Mouse (Mus musculus) lung, embryonic 14.5 days (tissue): ENCODE measurements around the gene Mms22l. TPM values are rescaled to one million over a fixed set of nuclear protein-coding genes. Genes with fewer than 3 reads are reported as not detected.

ENCODE experiments used
- ATAC-seq: fragments of 200-750 bp; cut with Nextera tagmentation; 2 replicates; pipeline ENCODE4 v1.8.0; 2017; ENCODE audit warnings: mild to moderate bottlenecking, moderate TSS enrichment, moderate library complexity; ENCODE audit not compliant: insufficient read depth
- DNase-seq: peaks from one replicate; pipeline ENCODE4 v3.0.0-alpha.2; 2015
- H3K27ac ChIP-seq: fragments of 300-500 bp; sonication (generic); 2 replicates; pipeline ENCODE4 v1.5.1; 2014; ENCODE audit warnings: low read depth, mild to moderate bottlenecking, moderate library complexity
- H3K27me3 ChIP-seq: fragments of 300-500 bp; sonication (generic); 2 replicates; pipeline ENCODE4 v1.6.1; 2014; ENCODE audit warnings: low read length, control low read depth; ENCODE audit not compliant: insufficient read depth
- H3K36me3 ChIP-seq: fragments of 300-500 bp; sonication (generic); 2 replicates; pipeline ENCODE4 v1.6.1; 2014; ENCODE audit warnings: control low read depth; ENCODE audit not compliant: insufficient read depth
- H3K4me1 ChIP-seq: fragments of 300-500 bp; sonication (generic); 2 replicates; pipeline ENCODE4 v1.6.1; 2014; ENCODE audit warnings: antibody characterized with exemption, control low read depth; ENCODE audit not compliant: insufficient read depth
- H3K4me2 ChIP-seq: fragments of 300-500 bp; sonication (generic); 2 replicates; pipeline ENCODE4 v1.6.1; 2014; ENCODE audit warnings: mild to moderate bottlenecking
- H3K4me3 ChIP-seq: fragments of 300-500 bp; sonication (generic); 2 replicates; pipeline ENCODE4 v1.5.1; 2014; ENCODE audit warnings: low read depth, low read length
- H3K9ac ChIP-seq: fragments of 300-500 bp; sonication (generic); 2 replicates; pipeline ENCODE4 v1.6.1; 2014
- H3K9me3 ChIP-seq: fragments of 300-500 bp; sonication (generic); 2 replicates; pipeline ENCODE4 v1.6.1; 2016; ENCODE audit warnings: low read depth, low read length, control low read depth
- CTCF ChIP-seq: IDR thresholded peaks from 2 replicates; pipeline ENCODE4 v1.5.1; 2016; ENCODE audit warnings: antibody characterized with exemption, low read depth
- WGBS: fragments of 180-500 bp; shearing (Covaris S2); extraction: QIAGEN DNeasy Blood & Tissue Kit; methylation state at CpG from one replicate; pipeline ENCODE4 v1.1.7; 2014; 5-methylcytosine and 5-hydroxymethylcytosine counted together
- polyA plus RNA-seq: library from polyadenylated mRNA; unstranded; fragments of >200 nt; fragmentation: Nextera tagmentation; extraction: Ambion mirVana; gene quantifications from 2 replicates; pipeline ENCODE4 v1.2.1, GENCODE M21; 2014

The Mms22l gene
- polyA plus RNA-seq, 1 experiment from 2014 or later: 42.5 TPM

DNA sequence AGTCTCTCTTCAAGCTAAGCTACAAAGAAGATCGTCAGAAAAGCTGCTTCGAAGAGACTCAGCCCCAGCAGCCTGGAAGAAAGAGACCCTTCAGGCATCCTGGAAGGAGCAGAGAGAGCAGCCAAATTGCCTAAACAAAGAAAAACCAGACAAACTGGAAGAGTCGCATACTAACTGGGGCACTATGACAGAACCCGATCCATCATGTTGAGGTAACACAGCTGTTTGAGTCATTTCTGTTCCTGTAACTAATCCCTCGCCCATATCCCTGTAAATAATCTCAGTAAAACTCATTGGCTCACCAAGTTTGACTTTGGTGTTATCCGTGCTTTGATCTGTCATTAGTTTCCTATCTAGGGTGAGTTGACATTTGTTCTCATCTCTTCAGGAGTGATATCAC lies 123.8 kb downstream of the Mms22l start:
- DNase-seq (peak; percentile 84), ATAC-seq (peak; percentile 90)
- H3K27me3 ChIP-seq: no peaks in the 10 kb centered on the region
- H3K27ac ChIP-seq: peak overlapping the region; percentile 88
- no peaks in the 10 kb centered on the region for H3K9me3 ChIP-seq
- H3K36me3 ChIP-seq: 0 out of 2 replicates have a peak, but pooled peaks cover 3% of the 10 kb centered on the region
- H3K4me2 ChIP-seq: no peak overlapping the region
- 19% methylated on average over 6 of the region's 6 CpGs for WGBS
- no peak for TF ChIP-seq CTCF
- peaks cover 3% of the 10 kb centered on the region; the same call in 1 of the 2 replicates for H3K4me1 ChIP-seq
- H3K9ac ChIP-seq: no peak overlapping the region
- H3K4me3 ChIP-seq: no peak overlapping the region

DNA sequence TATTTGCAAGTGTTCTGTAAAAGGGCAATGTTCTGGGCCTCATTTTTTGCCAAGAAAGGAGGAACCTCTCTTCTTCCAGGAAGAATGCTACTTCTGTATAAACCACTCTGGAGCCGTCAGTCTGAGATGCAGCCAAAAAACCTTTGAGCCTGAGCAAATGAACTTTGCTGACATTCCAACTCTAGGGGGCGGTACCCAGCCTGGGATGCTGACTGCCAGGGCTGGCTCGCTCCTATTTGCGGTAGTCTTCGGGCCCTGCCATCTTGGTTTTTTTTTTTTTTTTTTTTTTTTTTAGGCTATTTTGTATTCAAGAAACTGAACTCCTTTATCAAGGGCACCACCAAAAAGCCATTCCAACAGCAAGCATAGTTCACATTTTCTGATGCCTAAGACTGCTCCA lies 124.2 kb downstream of the Mms22l start:
- Histone ChIP-seq H3K27ac (peak overlapping the region; percentile 88), H3K4me2 (no peak overlapping the region), H3K9ac (no peak overlapping the region), H3K4me3 (no peak overlapping the region), H3K4me1 (peaks cover 3% of the 10 kb centered on the region; the same call in 1 of the 2 replicates), H3K27me3 (no peaks in the 10 kb centered on the region), H3K9me3 (no peaks in the 10 kb centered on the region), H3K36me3 (0 out of 2 replicates have a peak, but pooled peaks cover 3% of the 10 kb centered on the region)
- WGBS: 63% methylated on average over 5 of the region's 5 CpGs
- DNase-seq: peak; percentile 78
- peak; percentile 52; the same call in 1 of the 2 replicates for ATAC-seq
- TF ChIP-seq CTCF: no peak; the same call in 1 of the 2 replicates

DNA sequence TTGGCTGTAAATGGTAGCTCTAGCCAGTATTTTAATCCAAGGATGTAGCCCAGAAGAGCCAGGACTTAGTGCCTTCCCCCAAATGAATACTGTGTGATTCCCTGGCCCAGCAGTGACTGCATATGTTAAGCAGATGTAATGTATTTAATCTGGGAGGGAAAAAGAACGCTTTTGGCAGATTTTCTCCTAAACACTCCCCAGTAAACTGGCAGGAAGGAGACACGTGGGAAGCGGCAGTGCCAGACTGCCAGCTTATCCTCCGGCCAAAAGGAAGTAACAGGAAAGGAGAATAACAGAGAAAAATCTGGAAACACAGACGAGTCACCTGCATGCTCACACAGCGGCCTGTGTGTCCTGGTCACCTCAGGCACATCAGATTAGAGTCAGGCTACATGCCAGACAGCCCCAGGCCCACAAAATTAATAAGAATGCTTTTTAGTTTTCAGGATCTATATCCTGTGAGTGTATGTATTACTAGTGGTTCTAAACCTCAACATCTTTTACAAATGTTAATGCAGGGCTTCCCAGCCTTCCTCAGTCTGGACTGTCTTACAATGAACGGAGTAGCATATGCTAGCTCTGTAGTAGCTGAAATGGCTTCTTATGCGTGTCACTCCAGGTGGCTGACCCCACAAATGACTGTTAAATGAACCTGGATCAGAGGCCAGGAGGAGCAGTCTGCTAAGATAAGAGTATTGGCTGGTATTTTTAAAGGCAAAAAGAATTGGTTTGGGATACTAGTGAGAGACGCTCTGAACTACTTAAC lies 125.4 kb downstream of the Mms22l start:
- Histone ChIP-seq H3K4me3 (no peak overlapping the region), H3K36me3 (0 out of 2 replicates have a peak, but pooled peaks cover 3% of the 10 kb centered on the region), H3K9me3 (no peaks in the 10 kb centered on the region), H3K27me3 (no peaks in the 10 kb centered on the region), H3K4me2 (no peak overlapping the region), H3K27ac (no peak overlapping the region), H3K4me1 (peaks cover 3% of the 10 kb centered on the region; the same call in 1 of the 2 replicates), H3K9ac (no peak overlapping the region)
- no peak for TF ChIP-seq CTCF
- 69% methylated on average over 9 of the region's 9 CpGs for WGBS
- ATAC-seq (no peak), DNase-seq (peak; percentile 23)

DNA sequence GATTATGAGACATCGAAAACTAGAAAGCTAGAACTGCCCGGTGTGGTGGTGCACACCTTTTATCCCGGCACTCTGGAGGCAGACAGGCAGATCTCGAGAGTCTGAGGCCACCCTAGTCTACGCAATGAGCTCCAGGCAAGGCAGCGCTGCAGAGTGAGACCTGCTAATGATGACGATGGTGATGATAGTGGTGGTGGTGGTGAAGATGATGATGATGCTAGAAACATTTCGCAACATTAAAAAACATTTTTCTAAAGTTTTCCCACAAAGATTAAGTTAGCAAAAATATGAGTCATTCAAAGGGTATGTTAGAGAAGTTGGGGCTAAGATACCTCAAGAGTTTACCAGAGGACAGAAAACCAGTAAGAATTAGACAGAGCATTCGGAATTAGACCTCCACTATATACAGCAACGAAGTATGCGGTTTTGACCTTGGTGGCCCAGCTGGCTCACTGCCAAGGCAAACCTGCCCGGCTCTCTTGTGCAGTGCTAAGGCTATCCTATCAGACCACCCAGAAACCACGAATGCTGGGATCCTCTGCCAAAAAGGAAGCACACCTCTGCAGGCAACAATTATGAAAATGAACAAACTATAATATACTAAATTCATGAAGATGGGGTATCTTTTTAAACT lies 129.8 kb downstream of the Mms22l start:
- no peak overlapping the region for H3K4me2 ChIP-seq
- TF ChIP-seq CTCF: no peak
- no peaks in the 10 kb centered on the region for H3K9me3 ChIP-seq
- H3K4me1 ChIP-seq: peaks cover 9% of the 10 kb centered on the region
- WGBS: 58% methylated on average over 13 of the region's 13 CpGs
- H3K36me3 ChIP-seq: no peaks in the 10 kb centered on the region
- no peak for ATAC-seq
- H3K9ac ChIP-seq: no peak overlapping the region
- no peak overlapping the region for H3K4me3 ChIP-seq
- H3K27me3 ChIP-seq: no peaks in the 10 kb centered on the region
- no peak overlapping the region for H3K27ac ChIP-seq
- DNase-seq: peak; percentile 48

DNA sequence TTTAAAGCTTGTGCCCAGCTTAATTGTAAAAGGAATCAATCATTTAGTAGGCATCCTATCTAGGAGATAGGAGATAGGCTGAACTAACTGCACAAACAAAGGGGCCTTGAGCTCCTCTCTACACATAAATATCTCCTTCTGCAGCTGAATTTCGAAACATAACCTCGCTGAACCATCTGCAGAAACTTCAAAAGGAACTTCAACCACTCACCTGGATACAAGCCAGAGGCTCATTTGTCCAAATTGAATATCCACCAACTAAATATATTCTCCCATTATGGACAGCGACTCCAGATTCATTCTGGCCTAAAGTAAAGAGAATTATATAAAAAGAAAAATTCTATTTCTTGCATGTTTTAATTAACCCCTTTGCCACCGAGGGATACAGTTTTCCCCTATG lies 130.4 kb downstream of the Mms22l start:
- H3K27ac ChIP-seq: no peak overlapping the region
- no peaks in the 10 kb centered on the region for H3K36me3 ChIP-seq
- 48% methylated on average over 4 of the region's 4 CpGs for WGBS
- ATAC-seq (no peak), DNase-seq (peak; percentile 58)
- H3K4me1 ChIP-seq: peaks cover 12% of the 10 kb centered on the region
- TF ChIP-seq CTCF: no peak
- H3K9me3 ChIP-seq: no peaks in the 10 kb centered on the region
- no peak overlapping the region for H3K4me2 ChIP-seq
- no peaks in the 10 kb centered on the region for H3K27me3 ChIP-seq
- no peak overlapping the region for H3K4me3 ChIP-seq
- no peak overlapping the region for H3K9ac ChIP-seq

DNA sequence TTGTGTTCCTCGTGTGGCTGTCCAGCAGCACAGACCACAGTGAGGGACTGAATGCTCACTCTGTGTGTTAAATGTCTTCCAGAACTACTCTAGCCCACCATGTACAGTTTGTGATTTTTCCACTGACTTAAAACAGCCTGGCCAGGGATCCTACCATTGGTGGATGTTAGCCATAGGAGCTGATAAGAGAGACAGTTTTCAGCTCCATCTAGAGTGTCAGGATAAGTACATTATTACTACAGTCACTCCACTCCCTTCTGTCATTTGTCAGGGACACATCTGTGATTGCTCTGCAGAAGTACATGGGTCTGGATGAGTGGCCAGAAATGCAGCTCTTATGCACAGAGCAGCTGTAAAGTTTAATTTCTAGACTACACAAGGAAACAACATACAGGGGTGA lies 131.6 kb downstream of the Mms22l start:
- 32% methylated on average over 1 of the region's 1 CpGs for WGBS
- no peaks in the 10 kb centered on the region for H3K27me3 ChIP-seq
- no peak overlapping the region for H3K4me3 ChIP-seq
- H3K9ac ChIP-seq: no peak overlapping the region
- H3K36me3 ChIP-seq: no peaks in the 10 kb centered on the region
- ATAC-seq (peak; percentile 88), DNase-seq (peak; percentile 81)
- no peak overlapping the region for H3K4me2 ChIP-seq
- H3K9me3 ChIP-seq: no peaks in the 10 kb centered on the region
- peak overlapping the region; percentile 39; the same call in 1 of the 2 replicates for H3K27ac ChIP-seq
- TF ChIP-seq CTCF: no peak
- H3K4me1 ChIP-seq: peaks cover 12% of the 10 kb centered on the region

DNA sequence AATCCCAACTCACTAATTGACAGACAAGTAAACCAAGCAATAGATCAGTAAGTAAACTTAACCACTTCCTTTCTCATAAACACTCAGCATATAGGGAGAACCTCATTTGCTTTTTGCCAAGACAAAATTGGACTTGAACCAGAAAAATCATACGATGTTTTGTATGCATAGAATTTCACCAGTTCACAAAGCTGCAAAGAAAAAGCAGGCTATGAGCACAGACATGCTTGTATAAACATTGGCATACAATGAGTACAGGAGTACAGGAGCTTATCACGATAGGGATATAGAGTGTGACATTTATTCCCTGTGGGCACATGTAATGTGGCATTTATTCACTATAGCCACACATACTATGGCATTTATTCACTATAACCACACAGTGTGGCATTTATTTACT lies 134.2 kb downstream of the Mms22l start:
- no peak for TF ChIP-seq CTCF

More for the DNA sequence above, 134.2 kb downstream of the Mms22l start:
- 29% methylated on average over 2 of the region's 2 CpGs for WGBS
- ATAC-seq: peak; percentile 60
- Histone ChIP-seq H3K4me3 (no peak overlapping the region), H3K4me1 (peaks cover 12% of the 10 kb centered on the region), H3K27ac (no peak overlapping the region; the same call in 1 of the 2 replicates), H3K36me3 (no peaks in the 10 kb centered on the region), H3K4me2 (no peak overlapping the region), H3K27me3 (no peaks in the 10 kb centered on the region), H3K9ac (no peak overlapping the region), H3K9me3 (no peaks in the 10 kb centered on the region)
- DNase-seq: peak; percentile 86
